Mouse (Mus musculus): ENCODE results near the gene Prelp. TPM values are rescaled to one million over a fixed set of nuclear protein-coding genes. Genes with fewer than 3 reads are reported as not detected.

The Prelp gene
- polyA plus RNA-seq, 1 experiment: 14.2 TPM

- Histone ChIP-seq H3K27me3 (ENCODE audit: control insufficient read depth, insufficient read depth, low read length) (no peaks in the 10 kb centered on the region), H3K36me3 (ENCODE audit: control insufficient read depth, insufficient read depth, low read length) (no peaks in the 10 kb centered on the region; the same call in 1 of the 2 replicates), H3K4me3 (ENCODE audit: low read depth, low read length) (no peak overlapping the region), H3K27ac (ENCODE audit: insufficient read depth, low read depth, low read length) (no peak overlapping the region), H3K4me1 (ENCODE audit: control insufficient read depth, insufficient read depth, insufficient read length, low read length) (peaks cover 3% of the 10 kb centered on the region)
- TF ChIP-seq CTCF (IDR thresholded peaks at IDR 0.05; ENCODE audit: extremely low read depth, insufficient read length, insufficient replicate concordance, low read depth, low read length): no peak
- no peak for TF ChIP-seq POLR2A (IDR thresholded peaks at IDR 0.05; ENCODE audit: low read depth, low read length)
- 91% methylated on average over 7 of the region's 7 CpGs for WGBS
These were observed 11.1 kb downstream of the Prelp start for GRCm38 (mm10) chr1:133910108-133910507.

- Histone ChIP-seq H3K4me1 (ENCODE audit: control insufficient read depth, insufficient read depth, insufficient read length, low read length) (peaks cover 3% of the 10 kb centered on the region), H3K27ac (ENCODE audit: insufficient read depth, low read depth, low read length) (peak overlapping the region; percentile 37; the same call in 1 of the 2 replicates), H3K27me3 (ENCODE audit: control insufficient read depth, insufficient read depth, low read length) (no peaks in the 10 kb centered on the region; the same call in 1 of the 2 replicates), H3K4me3 (ENCODE audit: low read depth, low read length) (peak overlapping the region; percentile 56), H3K36me3 (ENCODE audit: control insufficient read depth, insufficient read depth, low read length) (no peaks in the 10 kb centered on the region)
- WGBS: 4% methylated on average over 27 of the region's 27 CpGs
- TF ChIP-seq POLR2A (IDR thresholded peaks at IDR 0.05; ENCODE audit: low read depth, low read length) (no peak; the same call in 1 of the 2 replicates), CTCF (IDR thresholded peaks at IDR 0.05; ENCODE audit: extremely low read depth, insufficient read length, insufficient replicate concordance, low read depth, low read length) (peak; percentile 9; the same call in 1 of the 2 replicates)
These were observed 12.3 kb downstream of the Prelp start for GRCm38 (mm10) chr1:133908659-133909575.

DNA sequence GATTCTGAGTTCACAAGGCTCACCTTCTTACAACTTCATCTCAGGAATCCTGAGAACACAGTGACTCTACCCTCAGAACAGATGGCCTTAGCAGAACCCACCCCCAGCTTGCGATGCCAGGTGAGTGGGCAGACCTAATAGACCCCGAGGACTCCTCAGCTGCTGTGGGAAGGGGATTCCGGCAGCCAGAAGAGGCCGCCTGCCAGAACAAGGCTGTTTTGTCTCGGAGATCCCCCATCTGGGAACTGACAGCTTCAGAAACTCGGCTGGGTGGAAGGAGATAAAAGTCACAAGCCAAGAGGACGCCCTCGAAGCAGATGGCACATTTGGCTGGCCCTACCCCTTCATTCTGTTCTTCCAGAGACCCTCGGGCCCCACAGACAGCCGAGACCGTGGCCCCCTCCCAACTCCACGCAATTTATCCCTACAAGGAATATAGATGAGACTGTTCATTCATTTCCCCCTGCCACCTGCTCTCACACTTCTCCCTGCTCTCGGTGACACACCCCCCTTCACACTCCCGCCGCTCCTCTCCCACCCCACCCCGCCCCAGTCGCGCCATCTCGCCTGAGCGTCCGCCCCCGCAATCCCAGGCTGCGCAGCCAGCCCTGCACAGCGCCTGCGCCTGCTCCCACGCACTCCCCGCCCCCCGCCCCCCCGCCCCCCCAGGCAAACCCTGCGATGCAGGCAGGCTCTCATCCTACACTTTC lies 13.1 kb downstream of the Prelp start, which contains the start of gene Optc:
TSS of gene Optc (minus strand) at position 51 of the 710 bp plus-strand sequence.
- Histone ChIP-seq H3K27ac (ENCODE audit: insufficient read depth, low read depth, low read length) (peak within 1 kb of the TSS; percentile 37; the same call in 1 of the 2 replicates), H3K4me3 (ENCODE audit: low read depth, low read length) (peak within 1 kb of the TSS; percentile 56), H3K36me3 (ENCODE audit: control insufficient read depth, insufficient read depth, low read length) (no peaks in the 10 kb centered on the region), H3K4me1 (ENCODE audit: control insufficient read depth, insufficient read depth, insufficient read length, low read length) (peaks cover 3% of the 10 kb centered on the region), H3K27me3 (ENCODE audit: control insufficient read depth, insufficient read depth, low read length) (no peaks in the 10 kb centered on the region; the same call in 1 of the 2 replicates)
- 7% methylated on average over 30 of the region's 30 CpGs for WGBS
- no peak for TF ChIP-seq POLR2A (IDR thresholded peaks at IDR 0.05; ENCODE audit: low read depth, low read length)

DNA sequence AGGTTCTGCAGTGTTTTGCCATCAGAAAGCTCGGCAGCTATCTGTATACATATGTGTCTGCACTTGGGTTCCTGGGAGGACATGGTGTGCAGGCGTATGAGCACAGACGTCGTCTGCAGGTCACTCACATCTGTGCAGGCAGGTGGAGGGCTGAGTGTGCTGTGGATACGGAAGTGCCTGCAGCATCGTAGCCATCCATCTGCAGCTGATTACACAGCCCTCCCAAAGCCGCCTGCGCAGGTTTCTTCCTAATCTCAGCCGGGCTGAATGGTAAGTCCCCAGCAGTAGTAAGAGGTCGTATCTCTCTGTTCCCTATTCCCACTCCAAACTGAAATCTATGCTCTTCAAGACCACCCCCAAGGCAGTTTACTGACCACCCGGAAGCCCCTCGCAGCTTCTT lies 14.8 kb downstream of the Prelp start:
- H3K4me1 ChIP-seq (ENCODE audit: control insufficient read depth, insufficient read depth, insufficient read length, low read length): peaks cover 3% of the 10 kb centered on the region
- no peak overlapping the region for H3K27ac ChIP-seq (ENCODE audit: insufficient read depth, low read depth, low read length)
- WGBS: 50% methylated on average over 12 of the region's 12 CpGs
- H3K4me3 ChIP-seq (ENCODE audit: low read depth, low read length): no peak overlapping the region
- H3K36me3 ChIP-seq (ENCODE audit: control insufficient read depth, insufficient read depth, low read length): no peaks in the 10 kb centered on the region
- TF ChIP-seq POLR2A (IDR thresholded peaks at IDR 0.05; ENCODE audit: low read depth, low read length): no peak
- TF ChIP-seq CTCF (IDR thresholded peaks at IDR 0.05; ENCODE audit: extremely low read depth, insufficient read length, insufficient replicate concordance, low read depth, low read length): no peak
- H3K27me3 ChIP-seq (ENCODE audit: control insufficient read depth, insufficient read depth, low read length): no peaks in the 10 kb centered on the region; the same call in 1 of the 2 replicates

GRCm38 (mm10) chr1:133900825-133901224 lies 20.4 kb downstream of the Prelp start:
- 77% methylated on average over 9 of the region's 9 CpGs for WGBS
- Histone ChIP-seq H3K27me3 (ENCODE audit: control insufficient read depth, insufficient read depth, low read length) (no peaks in the 10 kb centered on the region; the same call in 1 of the 2 replicates), H3K4me3 (ENCODE audit: low read depth, low read length) (no peak overlapping the region), H3K36me3 (ENCODE audit: control insufficient read depth, insufficient read depth, low read length) (no peaks in the 10 kb centered on the region), H3K4me1 (ENCODE audit: control insufficient read depth, insufficient read depth, insufficient read length, low read length) (no peaks in the 10 kb centered on the region), H3K27ac (ENCODE audit: insufficient read depth, low read depth, low read length) (no peak overlapping the region)
- no peak for TF ChIP-seq CTCF (IDR thresholded peaks at IDR 0.05; ENCODE audit: extremely low read depth, insufficient read length, insufficient replicate concordance, low read depth, low read length)
- no peak for TF ChIP-seq POLR2A (IDR thresholded peaks at IDR 0.05; ENCODE audit: low read depth, low read length)

DNA sequence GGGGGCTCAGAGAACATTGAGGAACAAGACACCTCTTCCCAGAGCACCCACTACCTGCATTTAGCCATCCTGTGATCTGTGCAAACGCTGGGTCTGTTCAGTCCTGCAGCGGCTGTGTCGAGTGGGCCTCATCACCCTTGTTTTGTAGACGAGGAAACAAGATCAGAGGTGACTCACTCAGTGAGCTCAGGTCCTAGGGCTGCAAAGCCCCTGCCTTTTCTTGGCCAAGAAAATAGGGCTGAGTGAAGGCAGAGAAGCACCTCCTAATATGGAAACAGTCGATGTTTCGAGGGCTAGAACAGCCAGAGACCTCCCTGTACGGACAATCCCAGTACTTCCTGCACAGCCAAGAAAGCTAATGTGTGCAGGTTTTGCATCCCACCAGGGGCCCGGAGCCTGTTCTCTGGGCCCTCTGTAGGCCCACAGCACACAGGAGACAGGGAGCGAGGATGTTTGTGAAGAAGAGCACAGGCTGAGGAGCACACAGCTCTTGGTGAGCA lies 22.1 kb downstream of the Prelp start:
- Histone ChIP-seq H3K4me1 (ENCODE audit: control insufficient read depth, insufficient read depth, insufficient read length, low read length) (no peaks in the 10 kb centered on the region), H3K36me3 (ENCODE audit: control insufficient read depth, insufficient read depth, low read length) (no peaks in the 10 kb centered on the region), H3K27ac (ENCODE audit: insufficient read depth, low read depth, low read length) (peak overlapping the region; percentile 47), H3K4me3 (ENCODE audit: low read depth, low read length) (no peak overlapping the region), H3K27me3 (ENCODE audit: control insufficient read depth, insufficient read depth, low read length) (no peaks in the 10 kb centered on the region)
- 70% methylated on average over 9 of the region's 9 CpGs for WGBS
- TF ChIP-seq POLR2A (IDR thresholded peaks at IDR 0.05; ENCODE audit: low read depth, low read length) (no peak), CTCF (IDR thresholded peaks at IDR 0.05; ENCODE audit: extremely low read depth, insufficient read length, insufficient replicate concordance, low read depth, low read length) (no peak)
